Mouse (Mus musculus) skeletal muscle tissue, adult 2 months (tissue): ENCODE measurements at regions not wholly inside any gene's neighbourhood (a gene's known extent, or its start where the extent isn't known, plus 50 kb on each side); places are given as distances from the start of the nearest gene placed in this dataset.

Experiments
- DNase-seq: peaks from one replicate; pipeline ENCODE4 v3.0.0-alpha.2; 2012; ENCODE audit warnings: low read depth, low spot score

DNA sequence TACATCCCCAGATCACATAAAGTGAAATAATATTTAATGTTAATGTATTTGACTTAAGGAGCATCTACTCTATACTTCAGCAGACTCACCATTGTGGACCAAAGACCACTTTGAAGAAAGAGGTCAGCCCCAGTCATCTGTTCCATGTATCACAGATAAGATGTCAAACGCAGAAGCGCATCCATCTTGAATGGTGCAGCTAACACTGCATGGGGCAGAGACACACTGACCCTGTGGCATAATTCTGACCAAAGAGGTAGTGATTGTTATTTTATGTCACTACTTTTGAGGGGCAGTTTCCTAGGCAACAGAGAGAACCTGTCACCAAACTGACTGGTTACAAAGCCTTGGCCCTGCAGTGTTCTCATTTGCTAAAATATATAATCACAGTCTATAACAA lies 97.8 kb upstream of the Tmtc1 start:
- no peak for DNase-seq

DNA sequence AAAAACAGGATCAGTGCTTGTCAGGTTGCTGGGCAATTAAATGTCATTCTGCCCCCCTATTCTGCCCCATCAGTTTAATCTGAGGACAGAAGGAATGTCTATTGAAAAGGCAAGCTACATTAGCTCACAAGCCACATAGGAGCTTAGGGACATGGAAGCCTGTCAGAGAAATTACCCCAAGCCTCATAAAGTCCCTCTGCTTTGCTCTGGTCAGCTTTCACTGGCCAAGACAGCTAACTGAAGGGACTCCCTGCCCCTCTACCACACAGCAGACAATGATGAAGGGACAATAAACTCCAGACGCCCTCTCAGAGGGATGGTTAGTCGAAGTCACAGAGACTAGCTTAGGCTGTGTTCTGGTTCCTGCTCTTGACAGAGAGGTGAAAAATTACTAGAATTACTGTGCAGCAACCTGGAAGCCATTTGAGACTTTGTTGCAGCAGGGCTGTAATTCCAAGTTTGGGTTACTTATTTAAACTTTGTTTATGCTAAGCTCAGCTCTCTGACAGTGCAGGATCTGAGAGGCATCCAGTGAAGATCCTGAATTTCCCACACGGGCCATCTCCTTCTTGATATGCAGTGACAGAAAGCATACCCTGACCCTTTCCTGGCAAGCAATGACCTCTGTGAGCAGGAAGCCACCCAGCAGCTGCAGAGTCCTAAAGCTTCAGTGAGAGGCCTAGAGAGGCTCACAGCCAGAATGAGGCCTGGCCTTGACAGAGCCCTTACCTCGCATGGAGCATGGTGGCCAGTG lies 95.2 kb upstream of the Tmtc1 start:
- DNase-seq = no peak

DNA sequence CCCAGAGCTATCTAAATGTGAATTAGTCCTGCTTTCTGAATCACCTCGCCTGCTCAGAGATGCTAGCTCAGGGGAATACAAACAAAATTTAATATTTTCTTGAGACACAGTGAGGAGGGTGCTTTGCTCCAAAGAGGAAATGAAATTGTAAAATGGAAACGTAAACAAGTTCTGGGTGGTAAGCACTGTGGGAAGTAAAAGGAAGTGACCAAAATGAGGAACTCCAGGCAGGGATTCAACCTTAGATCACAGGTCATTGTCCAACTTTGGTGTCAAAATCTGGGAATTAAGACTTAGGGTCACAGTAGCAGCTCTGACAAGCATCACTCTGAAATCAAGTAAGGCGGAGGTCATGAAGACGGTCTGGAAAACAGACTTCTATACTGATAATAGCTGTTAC lies 90.2 kb upstream of the Tmtc1 start:
- peak; percentile 5 for DNase-seq

DNA sequence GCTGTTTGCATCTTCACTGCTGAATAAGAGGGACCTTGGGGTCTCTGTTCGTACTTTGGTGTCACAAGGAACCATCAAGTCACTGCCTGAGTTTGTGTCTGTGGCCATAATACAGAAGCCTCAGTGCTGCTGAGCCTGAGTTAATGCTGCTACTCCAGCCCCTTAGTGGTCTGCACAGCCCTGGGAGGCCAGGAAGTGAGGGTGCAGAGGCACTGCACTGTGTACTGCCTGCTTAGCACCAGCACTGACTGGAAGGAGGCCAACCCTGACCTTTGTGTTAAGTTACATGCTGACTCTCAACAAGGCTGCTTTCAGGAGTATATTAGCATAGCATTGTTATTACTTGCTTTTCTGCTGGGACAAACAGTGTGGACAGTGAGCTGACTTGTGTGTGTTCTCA lies 86.9 kb upstream of the Tmtc1 start:
- no peak for DNase-seq

DNA sequence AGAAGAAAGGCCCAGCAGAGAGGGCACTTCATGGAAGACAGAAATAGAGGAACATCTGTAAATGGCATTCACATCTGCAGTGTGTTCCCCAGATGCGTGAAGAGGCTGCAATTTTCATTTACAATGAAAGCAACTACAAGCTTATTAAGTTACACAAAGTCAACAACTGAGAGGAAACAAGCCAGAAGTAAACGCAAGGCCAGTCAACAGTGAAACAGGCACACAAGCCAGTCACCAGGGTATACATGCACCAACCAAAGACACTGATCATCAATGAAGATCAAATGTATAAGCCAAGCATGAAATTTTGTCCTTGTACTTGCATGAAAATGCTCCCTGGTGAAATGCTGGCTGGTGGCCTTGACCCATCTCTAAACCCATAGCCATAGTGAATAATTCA lies 84.4 kb upstream of the Tmtc1 start:
- DNase-seq = no peak

DNA sequence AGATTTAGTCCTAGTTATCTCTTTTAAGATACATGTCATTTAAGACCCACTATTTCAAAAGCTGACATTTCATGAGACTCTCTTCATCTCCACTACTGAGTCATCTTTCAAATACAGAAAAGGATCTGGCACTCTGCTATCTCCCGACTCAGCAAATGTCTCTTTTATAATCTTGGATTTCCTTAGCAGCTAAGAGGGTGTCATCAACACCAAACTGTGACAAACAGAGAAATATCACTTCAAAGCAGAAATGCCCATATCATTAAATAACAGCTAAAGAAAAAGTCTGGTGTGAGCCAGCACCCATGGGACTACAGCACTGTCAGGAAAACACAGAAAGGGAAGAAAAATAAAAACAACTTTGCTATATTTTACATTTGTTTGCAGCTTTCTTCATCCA lies 78.7 kb upstream of the Tmtc1 start:
- no peak for DNase-seq

DNA sequence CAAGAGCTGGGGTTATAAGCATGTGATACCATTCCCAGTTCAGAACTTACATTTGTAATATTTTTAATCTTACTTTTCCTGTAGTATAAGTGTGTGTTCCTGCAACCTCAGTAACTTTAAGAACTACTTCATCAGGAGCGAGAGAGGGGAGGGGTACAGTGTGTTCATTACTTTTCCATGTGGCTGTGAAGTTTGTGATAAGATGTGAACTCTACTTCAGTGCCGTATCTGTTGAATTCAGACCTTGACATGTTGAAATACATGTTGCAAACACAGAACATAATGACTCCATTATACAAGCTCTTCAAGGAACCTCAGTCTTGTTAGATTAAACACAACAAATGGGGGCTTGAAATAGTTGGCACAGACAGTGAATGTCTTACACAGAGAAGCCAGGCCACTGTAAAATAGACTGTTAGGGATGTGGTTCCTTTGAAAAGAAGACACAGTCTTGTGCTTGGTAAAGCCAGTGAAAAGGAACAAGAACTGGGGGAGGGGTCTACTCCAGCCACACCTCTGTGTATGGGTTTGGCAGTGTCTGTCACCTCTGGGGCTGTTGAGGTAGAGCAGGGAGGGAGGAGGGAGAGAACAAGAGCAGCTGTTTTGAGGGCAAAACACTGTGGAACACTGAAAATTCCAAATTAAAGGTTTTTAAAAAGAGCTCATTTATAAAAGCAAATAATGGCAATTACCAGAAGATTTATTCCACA lies 73.5 kb upstream of the Tmtc1 start:
- DNase-seq = no peak

DNA sequence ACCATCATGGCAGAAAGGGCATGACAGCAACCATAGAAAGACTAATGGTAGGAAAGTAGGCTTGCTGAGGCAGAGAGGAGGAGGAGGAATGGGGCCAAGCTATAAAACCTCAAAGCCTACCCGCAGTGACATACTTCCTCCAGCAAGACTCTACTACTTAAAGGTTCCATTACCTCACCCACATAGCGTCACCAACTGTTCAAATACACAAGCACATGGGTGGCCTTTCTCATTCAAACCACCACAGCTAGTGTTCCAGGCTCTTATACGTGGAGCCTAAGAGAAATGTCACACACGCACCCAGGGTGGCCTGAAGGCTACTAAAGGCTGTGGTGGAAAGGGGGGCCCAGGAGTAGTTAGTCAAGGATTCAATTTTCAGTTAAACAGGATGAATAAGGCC lies 72.5 kb upstream of the Tmtc1 start:
- no peak for DNase-seq

DNA sequence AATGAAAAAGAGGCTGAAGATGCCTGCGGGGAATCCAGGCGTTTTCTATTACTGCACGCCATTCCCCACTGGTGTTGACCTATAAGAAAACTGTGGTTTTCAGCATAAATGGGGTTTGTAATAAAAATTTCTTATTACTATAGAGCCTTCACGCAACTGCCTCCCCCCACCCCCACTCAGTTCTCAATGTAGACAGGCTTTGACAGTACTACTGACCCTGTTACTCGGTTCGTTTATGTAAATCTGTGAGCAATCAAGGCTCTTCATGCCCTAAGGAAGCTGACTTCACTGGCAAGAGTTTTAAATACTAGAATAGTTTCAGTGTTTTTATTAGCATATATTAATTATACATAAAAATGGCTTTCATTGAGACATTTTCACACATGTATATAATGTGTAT lies 70.9 kb upstream of the Tmtc1 start:
- no peak for DNase-seq

DNA sequence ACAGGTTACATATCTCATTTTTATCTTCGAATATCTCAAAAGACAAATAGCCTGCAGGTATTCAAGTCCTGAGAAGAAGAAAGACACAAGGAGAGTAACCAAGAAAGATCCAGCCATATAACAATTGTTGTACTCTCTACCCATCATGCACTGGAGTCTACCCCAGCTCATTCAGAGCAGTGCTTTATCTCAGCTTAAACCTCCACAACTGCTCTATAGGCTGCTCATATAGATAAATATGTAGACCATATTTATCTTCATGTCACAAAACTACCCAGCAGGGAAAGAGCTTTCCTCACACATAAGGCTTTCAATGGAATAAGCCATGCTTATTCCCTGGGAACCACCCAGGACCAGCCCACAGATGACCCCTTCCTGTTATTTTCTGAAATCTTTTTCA lies 70.5 kb upstream of the Tmtc1 start:
- no peak for DNase-seq

DNA sequence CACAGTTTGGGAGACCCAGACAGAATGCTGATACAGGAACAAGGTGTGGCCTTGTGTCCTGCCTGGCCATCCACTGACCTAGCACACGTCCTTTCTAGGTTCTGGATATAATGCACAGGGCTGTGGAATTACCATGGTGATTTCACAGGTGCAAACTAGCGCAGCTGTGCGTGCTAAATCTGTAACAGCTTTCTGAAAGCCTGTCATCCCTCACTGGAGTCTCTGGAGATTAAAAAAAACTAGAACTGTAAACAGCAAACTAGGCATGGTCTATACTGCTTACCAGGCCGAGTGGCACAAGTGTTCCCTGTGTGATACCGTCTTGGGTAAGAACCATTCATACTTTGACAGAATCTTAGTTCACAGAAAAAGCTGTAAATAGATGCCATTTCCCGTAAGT lies 69.9 kb upstream of the Tmtc1 start:
- no peak for DNase-seq

DNA sequence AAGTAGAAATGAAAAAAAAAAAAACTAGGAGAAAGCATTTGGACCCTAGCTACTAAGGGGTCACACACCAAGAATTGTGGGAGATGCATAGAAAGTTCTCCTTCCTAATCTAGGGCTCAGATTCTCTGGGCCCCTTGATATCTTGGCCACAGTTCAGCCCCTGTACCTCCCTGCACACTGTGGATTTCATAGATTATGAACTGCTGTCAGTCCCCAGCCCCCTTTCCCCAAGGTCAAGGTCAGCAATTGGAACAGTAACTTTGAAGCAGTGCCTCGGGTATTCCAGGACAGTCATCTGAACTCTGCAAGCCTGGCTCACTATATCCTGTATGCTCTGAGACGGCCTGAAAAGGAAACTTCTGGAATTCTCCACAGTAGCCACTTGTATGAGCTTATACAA lies 68.9 kb upstream of the Tmtc1 start:
- DNase-seq = no peak

DNA sequence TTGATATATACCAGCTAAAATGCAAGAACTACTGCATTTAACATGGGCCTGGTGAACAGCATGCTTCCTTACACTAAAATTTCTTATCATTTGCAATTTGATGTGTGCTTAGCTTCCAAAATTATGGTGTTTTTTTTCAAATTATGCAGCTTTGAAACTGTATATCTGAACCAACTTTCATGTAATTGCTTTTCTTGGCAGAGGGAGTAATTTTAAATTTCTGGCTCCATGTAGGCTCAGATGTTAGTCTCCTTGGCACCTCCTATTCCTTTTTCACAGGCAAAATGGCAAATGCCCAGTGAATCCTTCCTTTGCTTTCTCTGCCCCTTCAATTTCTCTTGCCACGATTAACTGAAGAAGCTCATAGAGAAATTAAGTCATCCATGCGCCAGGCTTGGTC lies 61.1 kb upstream of the Tmtc1 start:
- DNase-seq = no peak

DNA sequence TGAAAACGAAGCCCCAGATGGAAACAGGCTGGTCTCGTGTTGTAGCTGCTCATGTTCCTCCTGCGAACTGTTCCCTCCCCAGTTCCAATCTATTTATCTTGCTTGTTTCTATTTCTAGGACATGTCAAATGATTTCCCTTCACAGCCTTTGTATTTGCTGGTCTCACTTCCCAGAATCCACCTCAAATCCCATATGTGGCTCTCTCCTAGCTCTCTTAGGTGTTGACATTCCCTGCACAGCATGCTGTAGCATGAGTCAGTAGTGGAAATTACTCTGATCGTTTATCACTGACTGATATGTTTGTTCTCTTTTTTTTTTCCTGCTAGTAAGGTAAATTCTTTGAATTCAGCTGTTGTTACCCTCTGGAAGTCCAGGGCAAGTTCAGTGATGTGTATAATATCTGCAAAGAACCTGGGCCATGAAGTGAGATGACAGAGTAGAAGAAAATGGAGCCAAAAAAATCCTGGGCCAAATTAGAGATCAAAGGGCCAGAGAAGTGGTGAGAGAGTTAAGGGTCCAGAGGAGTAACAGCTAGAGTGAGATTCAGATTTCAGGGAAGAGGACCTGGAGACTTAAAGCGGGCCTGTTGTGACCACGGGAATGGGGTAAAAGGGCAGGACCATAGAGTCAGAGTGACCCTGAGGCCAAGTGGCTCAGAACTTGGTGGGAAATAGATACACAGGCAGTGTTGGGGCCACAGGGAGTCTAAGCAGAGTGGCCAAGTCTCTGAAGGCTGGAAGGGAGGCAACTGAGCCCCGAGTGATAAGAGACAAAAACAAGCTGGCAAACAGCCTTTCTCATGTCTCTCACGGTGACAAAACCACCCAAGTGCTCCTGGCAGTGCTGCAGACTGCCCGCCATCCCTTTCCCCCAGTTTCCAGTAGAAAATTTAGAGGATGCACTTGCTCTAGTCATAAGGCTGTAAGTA lies 56.3 kb upstream of the Tmtc1 start:
- DNase-seq = no peak
